9 mouse cellular contexts compared by ENCODE assay signal in genomic region chr11:85524841-85525500, GRCm38 (mm10).
DNase-seq lines count a peak whose midpoint lies in the region; TF ChIP-seq lines count a peak whose summit lies in the region.
"Had no signal": no experiment of that assay in that cellular context is flagged by ENCODE, and none has a peak within 500 bp of the region (broad histone marks: within the 10 kb centered on the region; RNA-seq: fewer than 3 reads in every experiment).

No protein-coding gene starts in this region.

- peak; percentile 37 to 46 for DNase-seq in cerebellum, postnatal 10 days
- DNase-seq in cerebellum, adult 11 months, result no peak
- DNase-seq in frontal cortex, postnatal 36 days (ENCODE audit: low spot score in 2 of 2), result peak; percentile 30 to 60
- peak; percentile 78 for DNase-seq in heart, postnatal 4 days
- DNase-seq in left cerebral cortex, adult 2 months (ENCODE audit: extremely low spot score in 1 of 2, low spot score in 2 of 2), result peak in 1 of 2 experiments; percentile 19
- peak; percentile 82 for DNase-seq in lung, postnatal 10 days
- DNase-seq in right cerebral cortex, postnatal 25 days, result peak; percentile 31
- no peak for DNase-seq in thymus, postnatal 0 days (ENCODE audit: low spot score)

- no peak for TF ChIP-seq CTCF in left cerebral cortex, adult 2 months (IDR thresholded peaks at IDR 0.05)

- H3K27ac ChIP-seq in left cerebral cortex, adult 2 months, result 0 out of 2 replicates have a peak overlapping the region, but pooled peaks have one; percentile 4

- no peak overlapping the region; the same call in 1 of the 2 replicates for H3K4me3 ChIP-seq in left cerebral cortex, adult 2 months
- H3K4me3 ChIP-seq: erythroblast, embryonic 14.5 days had no signal

- intact Hi-C loops in left cerebral cortex, adult 2 months (cut with DNase I), result no loop called here

Comparison
In these comparisons a context has a peak if more than half of its experiments do, and no peak if none do; other contexts are left out.
1. DNase-seq: peak in cerebellum, postnatal 10 days (2 of 2), frontal cortex, postnatal 36 days (2 of 2), heart, postnatal 4 days (single experiment), lung, postnatal 10 days (single experiment) and right cerebral cortex, postnatal 25 days (single experiment); none in cerebellum, adult 11 months (single experiment) and thymus, postnatal 0 days (single experiment).